Mouse (Mus musculus): Measurements from ENCODE around the gene Nrn1l. TPM values are rescaled to one million over a fixed set of nuclear protein-coding genes. Genes with fewer than 3 reads are reported as not detected.

Nrn1l gene
- polyA plus RNA-seq, 1 experiment: 2.7 TPM

GRCm38 (mm10) chr8:105880754-105881520 is 12.4 kb upstream of the Nrn1l start, which contains the start of gene Edc4:
Edc4 (plus strand) TSS chr8:105880881.
- Histone ChIP-seq H3K4me3 (ENCODE audit: low read depth, low read length) (peak within 1 kb of the TSS; percentile 97), H3K4me1 (ENCODE audit: control insufficient read depth, insufficient read depth, low read length) (no peaks in the 10 kb centered on the region), H3K27ac (ENCODE audit: insufficient read depth, low read length) (peak within 1 kb of the TSS; percentile 92), H3K9me3 (replicated peaks; ENCODE audit: control insufficient read depth, insufficient read depth, low read length, poor library complexity, severe bottlenecking) (no peaks in the 10 kb centered on the region), H3K36me3 (ENCODE audit: control insufficient read depth, insufficient read depth, low read length, poor library complexity, severe bottlenecking) (peaks cover 56% of the 10 kb centered on the region), H3K27me3 (ENCODE audit: control insufficient read depth, insufficient read depth, low read length, poor library complexity, severe bottlenecking) (no peaks in the 10 kb centered on the region), H3K9ac (ENCODE audit: low read depth, poor library complexity, severe bottlenecking) (peak within 1 kb of the TSS; percentile 86)
- peak; percentile 61; the same call in 1 of the 2 replicates for TF ChIP-seq EP300 (IDR thresholded peaks at IDR 0.05; ENCODE audit: insufficient read depth, low read depth, low read length)
- no peak for TF ChIP-seq CTCF (IDR thresholded peaks at IDR 0.05; ENCODE audit: low read depth, low read length)
- TF ChIP-seq POLR2A (IDR thresholded peaks at IDR 0.05; ENCODE audit: insufficient read depth, low read length): peak; percentile 91

GRCm38 (mm10) chr8:105889756-105890465 is 3.5 kb upstream of the Nrn1l start:
- Histone ChIP-seq H3K4me1 (ENCODE audit: control insufficient read depth, insufficient read depth, low read length) (no peaks in the 10 kb centered on the region), H3K36me3 (ENCODE audit: control insufficient read depth, insufficient read depth, low read length, poor library complexity, severe bottlenecking) (peaks cover 62% of the 10 kb centered on the region), H3K9me3 (replicated peaks; ENCODE audit: control insufficient read depth, insufficient read depth, low read length, poor library complexity, severe bottlenecking) (no peaks in the 10 kb centered on the region), H3K9ac (ENCODE audit: low read depth, poor library complexity, severe bottlenecking) (no peak overlapping the region), H3K4me3 (ENCODE audit: low read depth, low read length) (no peak overlapping the region), H3K27me3 (ENCODE audit: control insufficient read depth, insufficient read depth, low read length, poor library complexity, severe bottlenecking) (no peaks in the 10 kb centered on the region), H3K27ac (ENCODE audit: insufficient read depth, low read length) (no peak overlapping the region)
- TF ChIP-seq POLR2A (IDR thresholded peaks at IDR 0.05; ENCODE audit: insufficient read depth, low read length) (no peak), CTCF (IDR thresholded peaks at IDR 0.05; ENCODE audit: low read depth, low read length) (no peak)

GRCm38 (mm10) chr8:105890870-105891269 is 2.5 kb upstream of the Nrn1l start:
- Histone ChIP-seq H3K9ac (ENCODE audit: low read depth, poor library complexity, severe bottlenecking) (no peak overlapping the region), H3K4me3 (ENCODE audit: low read depth, low read length) (no peak overlapping the region), H3K9me3 (replicated peaks; ENCODE audit: control insufficient read depth, insufficient read depth, low read length, poor library complexity, severe bottlenecking) (no peaks in the 10 kb centered on the region), H3K27me3 (ENCODE audit: control insufficient read depth, insufficient read depth, low read length, poor library complexity, severe bottlenecking) (no peaks in the 10 kb centered on the region), H3K4me1 (ENCODE audit: control insufficient read depth, insufficient read depth, low read length) (no peaks in the 10 kb centered on the region), H3K36me3 (ENCODE audit: control insufficient read depth, insufficient read depth, low read length, poor library complexity, severe bottlenecking) (peaks cover 52% of the 10 kb centered on the region), H3K27ac (ENCODE audit: insufficient read depth, low read length) (no peak overlapping the region)
- TF ChIP-seq EP300 (IDR thresholded peaks at IDR 0.05; ENCODE audit: insufficient read depth, low read depth, low read length) (no peak), POLR2A (IDR thresholded peaks at IDR 0.05; ENCODE audit: insufficient read depth, low read length) (no peak), CTCF (IDR thresholded peaks at IDR 0.05; ENCODE audit: low read depth, low read length) (no peak)

- no peaks in the 10 kb centered on the region for H3K9me3 ChIP-seq (replicated peaks; ENCODE audit: control insufficient read depth, insufficient read depth, low read length, poor library complexity, severe bottlenecking)
- no peaks in the 10 kb centered on the region for H3K27me3 ChIP-seq (ENCODE audit: control insufficient read depth, insufficient read depth, low read length, poor library complexity, severe bottlenecking)
- no peak overlapping the region for H3K4me3 ChIP-seq (ENCODE audit: low read depth, low read length)
- no peak overlapping the region for H3K27ac ChIP-seq (ENCODE audit: insufficient read depth, low read length)
- TF ChIP-seq CTCF (IDR thresholded peaks at IDR 0.05; ENCODE audit: low read depth, low read length) (peak; percentile 52), POLR2A (IDR thresholded peaks at IDR 0.05; ENCODE audit: insufficient read depth, low read length) (no peak)
- peaks cover 37% of the 10 kb centered on the region for H3K36me3 ChIP-seq (ENCODE audit: control insufficient read depth, insufficient read depth, low read length, poor library complexity, severe bottlenecking)
- H3K9ac ChIP-seq (ENCODE audit: low read depth, poor library complexity, severe bottlenecking): no peak overlapping the region
- H3K4me1 ChIP-seq (ENCODE audit: control insufficient read depth, insufficient read depth, low read length): no peaks in the 10 kb centered on the region
Observed at GRCm38 (mm10) chr8:105892432-105892831, 935 bp upstream of the Nrn1l start.

- Histone ChIP-seq H3K27me3 (ENCODE audit: control insufficient read depth, insufficient read depth, low read length, poor library complexity, severe bottlenecking) (no peaks in the 10 kb centered on the region), H3K36me3 (ENCODE audit: control insufficient read depth, insufficient read depth, low read length, poor library complexity, severe bottlenecking) (no peaks in the 10 kb centered on the region), H3K9ac (ENCODE audit: low read depth, poor library complexity, severe bottlenecking) (no peak overlapping the region), H3K4me3 (ENCODE audit: low read depth, low read length) (no peak overlapping the region), H3K9me3 (replicated peaks; ENCODE audit: control insufficient read depth, insufficient read depth, low read length, poor library complexity, severe bottlenecking) (no peaks in the 10 kb centered on the region), H3K4me1 (ENCODE audit: control insufficient read depth, insufficient read depth, low read length) (no peaks in the 10 kb centered on the region), H3K27ac (ENCODE audit: insufficient read depth, low read length) (no peak overlapping the region)
- TF ChIP-seq POLR2A (IDR thresholded peaks at IDR 0.05; ENCODE audit: insufficient read depth, low read length): no peak
- no peak for TF ChIP-seq EP300 (IDR thresholded peaks at IDR 0.05; ENCODE audit: insufficient read depth, low read depth, low read length)
- no peak for TF ChIP-seq CTCF (IDR thresholded peaks at IDR 0.05; ENCODE audit: low read depth, low read length)
Observed at GRCm38 (mm10) chr8:105897801-105898480, 4.6 kb downstream of the Nrn1l start.

Measured in ES-Bruce4 (cell line).